Mouse (Mus musculus) activated CD4-positive, CD25-positive, alpha-beta regulatory T cell (primary cell): Measurements from ENCODE around the gene Gm1043. TPM values are rescaled to one million over a fixed set of nuclear protein-coding genes. Genes with fewer than 3 reads are reported as not detected.

Source experiments
- polyA plus RNA-seq, 2 experiments: library from polyadenylated mRNA; unstranded; fragments of 100-300 nt; shearing (Covaris generic); gene quantifications; one replicate each; pipeline ENCODE4 v1.2.1; 2017

Gm1043 gene
- 1 to 10 TPM; 1.3 to 2.3 TPM for polyA plus RNA-seq

GRCm38 (mm10) chr5:37085241-37085640 is at the start of gene Gm1043:
TSS of gene Gm1043 (plus strand) at chr5:37085370.

DNA sequence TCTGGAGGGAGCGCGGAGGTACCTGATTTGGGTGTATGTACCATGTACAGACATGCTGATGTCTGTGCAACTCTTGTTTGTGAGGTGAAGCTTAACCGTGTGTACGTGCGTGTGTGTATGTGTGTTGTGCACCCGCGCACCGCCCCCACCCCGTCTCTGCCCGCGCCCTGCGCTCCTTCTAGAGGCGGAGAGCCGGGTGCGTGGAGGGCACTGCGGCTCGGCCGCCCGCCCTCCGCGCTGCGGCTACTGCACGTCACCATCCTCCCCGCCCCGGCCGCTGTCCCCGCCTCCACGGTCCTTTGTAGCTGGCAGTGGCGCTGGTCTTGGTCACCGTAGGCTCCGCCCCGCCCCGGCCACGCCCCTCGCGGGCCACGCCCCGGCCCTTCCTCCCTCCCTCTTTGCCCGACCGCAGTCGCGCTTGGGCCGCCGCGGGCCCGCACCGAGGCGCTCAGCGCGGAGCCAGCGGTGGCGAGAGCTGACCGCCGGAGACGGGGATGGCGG is 156.5 kb downstream of the Gm1043 start, which contains the start of gene Crmp1:
TSS of gene Crmp1 (plus strand) at position 290 of the 501 bp plus-strand sequence.

Other genes starting within 250 kb of the Gm1043 start
- not detected for gene Ppp2r2c, start 216.9 kb upstream of the Gm1043 start, polyA plus RNA-seq
- gene Wfs1, start 96.2 kb upstream of the Gm1043 start, polyA plus RNA-seq = 1 to 10 TPM in 1 of 2 experiments, under 1 TPM in 1; 0.47 to 3.2 TPM
- 10 to 100 TPM; 18.8 to 37.6 TPM for gene Crmp1, start 156.6 kb downstream of the Gm1043 start, polyA plus RNA-seq